ENCODE assay signal across 12 mouse cellular contexts in genomic region chr17:32116586-32117286, GRCm38 (mm10). TPM values are rescaled to one million over a fixed set of nuclear protein-coding genes. Genes with fewer than 3 reads are reported as not detected.
DNase-seq lines count a peak whose midpoint lies in the region; ATAC-seq and TF ChIP-seq lines count a peak whose summit lies in the region.
"Had no signal": no experiment of that assay in that cellular context is flagged by ENCODE, and none has a peak within 500 bp of the region (broad histone marks: within the 10 kb centered on the region; RNA-seq: fewer than 3 reads in every experiment).

No protein-coding gene starts in this region.

- H3K4me2 ChIP-seq in liver, embryonic 13.5 days = peak overlapping the region; percentile 96
- H3K4me2 ChIP-seq: forebrain, embryonic 15.5 days had no signal

- no peak overlapping the region for H3K4me3 ChIP-seq in heart, adult 2 months
- peak overlapping the region; percentile 78; the same call in 1 of the 2 replicates for H3K4me3 ChIP-seq in liver, embryonic 13.5 days (replicated peaks)
- H3K4me3 ChIP-seq: forebrain, embryonic 15.5 days had no signal

- TF ChIP-seq POLR2A in heart, adult 2 months (IDR thresholded peaks at IDR 0.05; ENCODE audit: insufficient read depth, low read depth, low read length) = no peak

- no peak for TF ChIP-seq EP300 in heart, adult 2 months (IDR thresholded peaks at IDR 0.05; ENCODE audit: insufficient read depth, low read depth, low read length)

- intact Hi-C loops in heart, adult 2 months (cut with DNase I) = no loop called here
- intact Hi-C loops in heart, postnatal 14 days (cut with DNase I) = no loop called here

- no peak for ATAC-seq in liver, embryonic 13.5 days (ENCODE audit: low read depth)
- ATAC-seq: CD4-positive, CD25-positive, alpha-beta regulatory T cell, adult 4 months had no signal

- H3K9me3 ChIP-seq in liver, embryonic 13.5 days (replicated peaks) = no peaks in the 10 kb centered on the region
- H3K9me3 ChIP-seq: forebrain, embryonic 15.5 days had no signal

- DNase-seq in heart, adult 2 months = no peak
- no peak for DNase-seq in heart, postnatal 14 days
- DNase-seq in 3T3-L1 (ENCODE audit: low read depth, low spot score) = peak; percentile 16
- peak; percentile 49 to 65 for DNase-seq in adrenal gland, postnatal 36 days
- no peak for DNase-seq in liver, embryonic 13.5 days
- no peak for DNase-seq in right cerebral cortex, adult 18-20 months
- no peak for DNase-seq in embryo, embryonic 11 days
- DNase-seq: cerebellum, adult 9-10 months; midbrain, embryonic 14.5 days; right cerebral cortex, postnatal 14 days had no signal

- peaks cover 28% of the 10 kb centered on the region for H3K4me1 ChIP-seq in heart, adult 2 months (ENCODE audit: control insufficient read depth, insufficient read depth, low read length)
- peaks cover 93% of the 10 kb centered on the region for H3K4me1 ChIP-seq in liver, embryonic 13.5 days (replicated peaks)

- 83% methylated on average over 6 of the region's 6 CpGs for WGBS in heart, adult 2 months
- 77% methylated on average over 6 of the region's 6 CpGs for WGBS in liver, embryonic 13.5 days (ENCODE audit: insufficient replicate concordance)

- H3K36me3 ChIP-seq in heart, adult 2 months (ENCODE audit: control insufficient read depth, insufficient read depth, low read length) = peaks cover 6% of the 10 kb centered on the region; the same call in 1 of the 2 replicates
- peaks cover 16% of the 10 kb centered on the region for H3K36me3 ChIP-seq in liver, embryonic 13.5 days
- H3K36me3 ChIP-seq: forebrain, embryonic 15.5 days had no signal

- no peaks in the 10 kb centered on the region for H3K79me2 ChIP-seq in heart, adult 2 months (replicated peaks; ENCODE audit: control insufficient read depth, insufficient read depth, low read length)

- no peaks in the 10 kb centered on the region for H3K27me3 ChIP-seq in heart, adult 2 months (ENCODE audit: control insufficient read depth, insufficient read depth, low read length)
- no peaks in the 10 kb centered on the region for H3K27me3 ChIP-seq in liver, embryonic 13.5 days

- peak overlapping the region; percentile 38 for H3K27ac ChIP-seq in heart, adult 2 months
- H3K27ac ChIP-seq in liver, embryonic 13.5 days = peak overlapping the region; percentile 91

- TF ChIP-seq CTCF in heart, adult 2 months (IDR thresholded peaks at IDR 0.05) = no peak

- no peak overlapping the region for H3K9ac ChIP-seq in heart, adult 2 months (ENCODE audit: low read depth, low read length)
- H3K9ac ChIP-seq in liver, embryonic 13.5 days = peak overlapping the region; percentile 60
- H3K9ac ChIP-seq: forebrain, embryonic 15.5 days had no signal

RNA-seq across cellular contexts. Expression of gene Notch3, which starts 49.9 kb away (rescaled TPM):
- total RNA-seq in heart, adult 2 months (2021) = 10 to 100 TPM; 24.2 to 30.6 TPM
- polyA plus RNA-seq in heart, adult 2 months (2012; rRNA removed) = 22.5 and 32.1 TPM in 2 replicates
- total RNA-seq in heart, postnatal 14 days (2021) = 10 to 100 TPM; 43.3 to 44.2 TPM
- 10 to 100 TPM in 1 of 2 experiments, 1 to 10 TPM in 1; 8.1 to 13.0 TPM for total RNA-seq in adrenal gland, postnatal 36 days (2021)
- 0.45 and 0.48 TPM in 2 replicates for polyA plus RNA-seq in liver, embryonic 13.5 days (2015; fragmentation: Nextera tagmentation; extraction: Ambion mirVana)

Comparison
In these comparisons a context has a peak if more than half of its experiments do, and no peak if none do; other contexts are left out.
1. DNase-seq: peak in 3T3-L1 (single experiment) and adrenal gland, postnatal 36 days (2 of 2); none in heart, adult 2 months (0 of 2), heart, postnatal 14 days (0 of 2), liver, embryonic 13.5 days (single experiment), right cerebral cortex, adult 18-20 months (single experiment) and embryo, embryonic 11 days (single experiment).